Mouse (Mus musculus) hindlimb bud, embryonic 11.5 days (tissue): ENCODE results near the gene Rnf208.
A peak's percentile ranks its signal among the peaks of the same experiment; 100 is the strongest.
"Not testable (repeated sequence)": the region's sequence is repeated elsewhere in the genome, so short reads cannot be mapped to it uniquely, and the experiment has no call there.

ENCODE experiments used
- DNase-seq: peaks from one replicate; pipeline ENCODE4 v3.0.0-alpha.2; 2012; ENCODE audit warnings: low read depth, low spot score; ENCODE audit errors: extremely low spot score

The Rnf208 gene

GRCm38 (mm10) chr2:25244144-25244543, 2.1 kb downstream of the Rnf208 start:
- no peak for DNase-seq

DNA sequence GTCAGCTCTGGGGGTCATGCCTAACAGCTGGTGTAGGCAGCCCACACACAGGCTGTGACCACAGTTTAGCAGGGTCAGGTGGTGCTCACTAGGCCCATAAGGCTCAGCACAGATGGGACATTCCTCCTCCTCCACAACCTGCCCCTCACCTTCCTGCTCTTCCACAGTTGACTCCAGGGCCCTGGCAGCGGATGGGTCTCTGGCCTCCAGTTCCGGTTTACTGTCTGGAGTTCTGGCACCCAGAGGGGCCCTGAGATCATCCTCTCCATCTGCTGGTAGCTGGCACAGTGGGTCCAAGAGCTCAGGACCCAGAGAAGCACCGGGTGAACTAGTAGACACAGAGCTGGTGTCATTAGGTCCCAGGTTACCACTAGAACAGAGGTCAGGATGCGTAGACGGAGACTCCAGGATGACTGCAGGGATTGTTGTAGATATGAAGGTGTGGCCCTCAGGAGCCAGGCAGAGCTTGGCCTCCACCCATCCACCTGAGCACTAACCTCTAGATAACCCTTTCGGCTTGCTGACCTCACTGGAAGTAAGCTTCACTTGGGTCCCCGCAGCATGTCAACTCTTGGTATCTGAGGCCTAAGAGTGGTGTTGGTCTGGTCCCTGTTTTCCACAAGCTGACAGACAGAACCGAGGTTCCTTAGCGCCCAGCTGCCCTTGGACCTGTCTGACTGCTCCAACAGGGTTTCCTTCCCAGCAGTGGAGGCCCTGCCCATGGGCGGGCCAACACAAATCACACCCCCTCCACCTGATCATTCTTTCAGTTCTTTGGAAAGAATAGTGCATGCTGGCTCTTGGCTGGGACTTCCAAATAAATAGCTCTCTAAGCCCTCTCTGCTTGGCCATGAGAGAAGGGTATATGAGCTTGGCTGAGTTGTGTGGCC, 4.4 kb downstream of the Rnf208 start, which contains the start of gene AL732309.1:
TSS of gene AL732309.1 (minus strand) at position 681 of the 890 bp plus-strand sequence.
- DNase-seq: no peak

DNA sequence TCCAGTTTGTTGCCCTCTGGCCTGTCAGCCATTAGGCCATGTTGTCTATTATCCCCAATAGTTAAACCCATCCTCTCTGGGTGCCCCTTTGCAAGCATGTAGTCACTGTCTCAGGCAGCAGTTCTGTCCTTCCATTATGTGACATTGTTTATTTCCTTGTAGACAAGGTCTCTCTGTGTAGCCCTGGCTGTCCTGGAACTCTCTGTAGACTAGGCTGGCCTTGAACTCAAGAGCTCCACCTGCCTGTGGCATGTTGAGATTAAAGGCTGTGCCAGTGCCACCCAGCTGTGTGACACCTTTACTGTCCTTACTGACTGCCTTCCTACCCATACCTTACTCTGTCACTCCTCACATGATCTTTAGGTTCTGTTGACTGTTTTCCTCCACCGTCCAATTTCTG, 10.3 kb downstream of the Rnf208 start:
- DNase-seq: no peak

GRCm38 (mm10) chr2:25255284-25255779, 13.3 kb downstream of the Rnf208 start, which contains the start of gene Tmem203:
Tmem203 (plus strand) TSS chr2:25255439.
- DNase-seq: peak; percentile 62

GRCm38 (mm10) chr2:25256443-25257109, 14.5 kb downstream of the Rnf208 start:
- not testable (repeated sequence) for DNase-seq

GRCm38 (mm10) chr2:25257250-25257649, 15.2 kb downstream of the Rnf208 start:
- DNase-seq: not testable (repeated sequence)

DNA sequence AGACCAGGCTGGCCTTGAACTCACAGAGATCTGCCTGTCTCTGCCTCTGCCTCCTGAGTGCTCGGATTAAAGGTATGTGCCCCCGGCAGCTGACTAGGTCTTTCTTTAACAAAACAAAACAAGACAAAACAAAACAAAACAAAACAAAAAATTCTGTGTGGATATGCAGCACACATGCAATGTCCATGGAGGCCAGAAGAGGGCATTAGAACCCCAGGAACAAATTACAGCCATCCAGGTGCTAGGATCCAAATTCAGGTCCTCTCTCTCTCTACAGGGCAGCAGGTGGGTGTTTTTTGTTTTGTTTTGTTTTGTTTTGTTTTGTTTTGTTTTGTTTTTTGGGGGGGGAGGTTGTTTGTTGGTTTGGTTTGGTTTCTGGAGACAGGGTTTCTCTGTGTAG, 16.8 kb downstream of the Rnf208 start:
- no peak for DNase-seq

DNA sequence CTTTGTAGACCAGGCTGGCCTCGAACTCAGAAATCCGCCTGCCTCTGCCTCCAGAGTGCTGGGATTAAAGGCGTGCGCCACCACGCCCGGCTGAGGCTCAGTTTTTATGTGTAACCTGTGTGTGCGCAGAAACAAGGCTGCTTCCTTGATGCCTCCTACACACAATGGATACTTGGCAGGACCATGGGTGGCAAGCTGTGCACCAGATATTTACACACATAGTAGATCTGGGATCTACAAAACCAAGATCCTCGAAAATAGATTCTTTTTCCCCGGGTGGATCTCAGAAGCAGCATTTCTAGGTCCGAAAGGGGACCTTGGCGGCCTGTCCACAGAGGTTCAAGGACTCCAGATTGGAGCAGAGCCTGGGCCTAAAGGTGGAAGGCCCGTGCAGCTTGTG, 19.8 kb downstream of the Rnf208 start:
- no peak for DNase-seq

GRCm38 (mm10) chr2:25262291-25262767, 20.3 kb downstream of the Rnf208 start, which contains the start of gene Tprn:
Tprn (plus strand) TSS chr2:25262618.
- DNase-seq: peak; percentile 86

- DNase-seq: no peak
Measured at GRCm38 (mm10) chr2:25262795-25263622, 21.0 kb downstream of the Rnf208 start.

DNA sequence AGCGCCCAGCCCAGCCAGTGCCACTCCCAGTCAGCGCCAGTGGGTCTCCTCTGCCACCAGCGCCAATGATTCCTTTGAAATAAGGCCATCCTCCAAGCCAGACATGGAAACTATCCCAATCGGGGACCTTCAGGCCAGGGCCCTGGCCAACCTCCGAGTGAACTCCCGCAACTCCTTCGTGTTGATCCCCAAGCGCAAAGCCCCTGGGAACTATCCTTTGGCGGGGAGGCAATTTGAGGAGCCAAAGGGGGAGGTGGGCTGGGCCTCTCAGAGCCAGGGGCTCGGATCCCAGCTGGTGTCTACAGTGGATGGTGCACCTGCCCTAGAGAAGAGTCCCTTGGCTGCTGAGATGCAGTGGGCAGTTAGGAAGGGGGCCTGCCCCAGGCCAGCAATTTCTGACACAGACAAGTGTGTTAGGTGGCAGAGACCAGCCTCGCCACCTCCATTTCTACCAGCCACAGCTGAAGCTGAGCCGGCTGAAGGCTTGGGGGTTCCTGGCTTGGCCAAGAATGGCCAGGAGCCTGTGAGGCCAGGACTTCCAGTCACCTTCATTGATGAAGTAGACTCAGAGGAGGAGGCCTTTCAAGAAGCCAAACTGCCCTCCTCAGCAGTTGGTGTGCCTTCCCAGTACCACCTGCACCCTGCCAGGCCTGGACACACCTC, 21.7 kb downstream of the Rnf208 start:
- no peak for DNase-seq

GRCm38 (mm10) chr2:25264286-25264660, 22.2 kb downstream of the Rnf208 start:
- DNase-seq: no peak

GRCm38 (mm10) chr2:25264851-25265250, 22.8 kb downstream of the Rnf208 start:
- DNase-seq: no peak

GRCm38 (mm10) chr2:25265897-25266656, 24.0 kb downstream of the Rnf208 start:
- no peak for DNase-seq

- DNase-seq: no peak
Measured at GRCm38 (mm10) chr2:25266720-25267119, 24.7 kb downstream of the Rnf208 start.

DNA sequence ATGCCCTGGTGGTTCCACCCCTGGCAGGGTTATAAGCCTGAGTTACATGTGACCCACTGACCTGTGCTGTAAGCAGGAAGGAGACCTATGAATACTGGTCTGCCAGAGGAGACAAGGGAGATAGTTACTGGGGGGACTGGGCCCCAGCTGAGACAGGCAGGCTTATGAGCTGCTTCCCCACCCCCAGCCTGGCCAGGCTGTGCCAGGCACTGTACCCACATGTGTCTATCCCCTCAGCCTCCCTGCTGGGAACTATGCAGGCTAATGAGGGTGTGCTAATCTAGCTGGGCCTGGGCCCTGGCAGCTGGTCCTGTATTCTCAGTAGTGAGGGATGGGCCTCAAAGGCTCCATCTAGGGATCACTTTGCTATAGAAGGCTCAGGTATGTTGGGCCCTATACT, 25.2 kb downstream of the Rnf208 start:
- no peak for DNase-seq

DNA sequence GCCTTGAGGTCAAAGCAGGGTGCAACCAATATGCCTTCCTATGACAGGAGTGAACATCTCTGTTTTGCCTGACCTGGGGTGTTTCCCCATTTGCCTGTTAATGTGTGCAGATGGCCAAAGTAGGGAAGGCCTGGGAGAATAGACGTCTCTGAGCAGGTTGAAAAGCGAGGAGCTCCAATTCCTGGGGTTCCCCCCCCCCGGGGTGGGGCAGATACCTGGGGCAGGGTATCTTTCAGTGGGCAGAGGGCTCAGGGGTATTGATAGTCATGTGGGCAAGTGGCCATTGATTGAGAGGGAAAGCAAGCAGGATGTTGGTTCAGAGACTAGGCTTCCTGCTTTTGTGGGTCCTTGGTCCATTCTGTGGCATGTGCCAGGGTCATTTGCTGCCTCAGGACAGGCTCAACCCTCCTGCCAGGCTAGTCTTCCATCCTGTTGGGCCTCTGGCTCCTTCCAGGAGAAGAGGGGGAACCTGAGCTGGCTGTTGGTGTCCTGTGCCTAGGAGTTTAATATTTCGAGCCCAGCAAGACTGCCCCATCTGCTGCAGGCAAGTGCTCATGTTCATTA, 25.8 kb downstream of the Rnf208 start:
- DNase-seq: no peak

GRCm38 (mm10) chr2:25271827-25272511, 29.9 kb downstream of the Rnf208 start, which contains the start of the genes Ssna1 and Anapc2:
Ssna1 (minus strand) TSS chr2:25272438.
Anapc2 (plus strand) TSS chr2:25272478.
- peak; percentile 82 for DNase-seq
